Mouse (Mus musculus): ENCODE measurements at regions not wholly inside any gene's neighbourhood (a gene's known extent, or its start where the extent isn't known, plus 50 kb on each side); places are given as distances from the start of the nearest gene placed in this dataset.
A peak's percentile ranks its signal among the peaks of the same experiment; 100 is the strongest.

- no peak for ATAC-seq (replicated peaks in 1 of 2; ENCODE audit: insufficient read depth in 1 of 2, low FRiP score in 2 of 2, low TSS enrichment in 1 of 2, low read depth in 1 of 2, poor library complexity in 2 of 2, severe bottlenecking in 2 of 2)
Observed at GRCm38 (mm10) chr12:69496341-69496904, 86.4 kb downstream of the Vcpkmt start.

GRCm38 (mm10) chr12:69495776-69496175, 87.1 kb downstream of the Vcpkmt start:
- ATAC-seq (replicated peaks in 1 of 2; ENCODE audit: insufficient read depth in 1 of 2, low FRiP score in 2 of 2, low TSS enrichment in 1 of 2, low read depth in 1 of 2, poor library complexity in 2 of 2, severe bottlenecking in 2 of 2), result no peak

DNA sequence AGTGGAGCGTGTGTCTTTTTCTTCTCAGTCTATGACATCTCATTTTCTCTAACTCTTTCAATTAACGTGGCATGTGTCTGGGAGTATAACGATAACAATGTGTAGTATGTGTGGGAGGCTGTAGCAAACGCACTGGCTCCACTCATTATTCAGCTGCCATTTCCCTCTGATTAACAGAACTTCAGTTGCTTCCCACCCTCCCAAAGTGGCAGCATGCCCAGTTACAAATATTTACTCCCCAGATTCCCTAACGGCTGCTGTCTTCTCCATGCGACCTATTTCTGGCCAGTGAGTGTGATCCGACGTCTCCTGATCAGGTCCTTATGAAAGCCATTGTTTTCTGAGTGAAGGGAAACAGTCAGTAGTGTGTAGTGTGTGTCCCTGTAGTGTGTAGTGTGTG, 88.2 kb downstream of the Vcpkmt start:
- ATAC-seq (replicated peaks in 1 of 2; ENCODE audit: insufficient read depth in 1 of 2, low FRiP score in 2 of 2, low TSS enrichment in 1 of 2, low read depth in 1 of 2, poor library complexity in 2 of 2, severe bottlenecking in 2 of 2), result no peak

DNA sequence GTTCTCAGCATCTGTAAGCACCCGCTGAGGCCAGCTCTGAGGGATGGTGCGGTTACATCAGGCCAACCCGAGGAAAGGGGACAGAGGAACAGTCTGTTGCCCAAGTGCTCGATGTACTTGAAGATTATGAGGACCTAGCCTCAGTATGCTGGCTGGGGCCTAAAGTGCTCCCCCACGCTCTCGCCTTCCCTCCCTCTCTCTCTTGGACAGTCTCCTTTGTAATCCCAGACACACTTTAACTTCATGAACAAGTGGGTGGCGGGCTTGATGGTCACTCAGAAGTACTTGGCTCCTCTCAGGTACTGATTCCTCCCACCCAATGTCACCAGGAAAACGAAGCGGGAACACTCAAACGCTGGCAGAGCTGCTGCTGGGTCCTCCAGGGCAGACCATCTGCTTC, 93.1 kb downstream of the Vcpkmt start:
- ATAC-seq (replicated peaks in 1 of 2; ENCODE audit: insufficient read depth in 1 of 2, low FRiP score in 2 of 2, low TSS enrichment in 1 of 2, low read depth in 1 of 2, poor library complexity in 2 of 2, severe bottlenecking in 2 of 2), result no peak

- no peak for ATAC-seq (replicated peaks in 1 of 2; ENCODE audit: insufficient read depth in 1 of 2, low FRiP score in 2 of 2, low TSS enrichment in 1 of 2, low read depth in 1 of 2, poor library complexity in 2 of 2, severe bottlenecking in 2 of 2)
Observed at GRCm38 (mm10) chr12:69486903-69487302, 95.9 kb downstream of the Vcpkmt start.

- peak; percentile 85 to 91 for ATAC-seq (replicated peaks in 1 of 2; ENCODE audit: insufficient read depth in 1 of 2, low FRiP score in 2 of 2, low TSS enrichment in 1 of 2, low read depth in 1 of 2, poor library complexity in 2 of 2, severe bottlenecking in 2 of 2)
Observed at GRCm38 (mm10) chr12:69485652-69486651, 96.9 kb downstream of the Vcpkmt start.

DNA sequence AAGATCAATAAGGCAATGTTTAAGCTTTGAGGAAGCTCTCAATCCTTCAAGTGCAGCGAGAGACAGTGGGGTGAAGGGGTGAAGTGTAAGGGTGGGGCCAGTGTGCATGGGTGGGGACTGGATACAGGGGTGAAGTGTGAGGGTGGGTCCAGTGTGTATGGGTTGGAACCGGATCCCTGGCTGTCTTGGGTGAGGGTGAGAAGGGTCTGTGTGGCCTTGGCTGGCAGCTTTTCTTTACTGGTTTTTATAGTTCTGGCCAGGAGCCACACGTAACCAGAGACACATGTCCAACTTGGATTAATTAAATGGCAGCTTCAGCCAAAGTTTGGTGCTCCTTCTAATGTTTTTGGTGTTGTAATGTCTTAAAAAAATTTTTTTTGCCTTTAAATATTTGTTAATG, 101.4 kb downstream of the Vcpkmt start:
- no peak for ATAC-seq (replicated peaks in 1 of 2; ENCODE audit: insufficient read depth in 1 of 2, low FRiP score in 2 of 2, low TSS enrichment in 1 of 2, low read depth in 1 of 2, poor library complexity in 2 of 2, severe bottlenecking in 2 of 2)

DNA sequence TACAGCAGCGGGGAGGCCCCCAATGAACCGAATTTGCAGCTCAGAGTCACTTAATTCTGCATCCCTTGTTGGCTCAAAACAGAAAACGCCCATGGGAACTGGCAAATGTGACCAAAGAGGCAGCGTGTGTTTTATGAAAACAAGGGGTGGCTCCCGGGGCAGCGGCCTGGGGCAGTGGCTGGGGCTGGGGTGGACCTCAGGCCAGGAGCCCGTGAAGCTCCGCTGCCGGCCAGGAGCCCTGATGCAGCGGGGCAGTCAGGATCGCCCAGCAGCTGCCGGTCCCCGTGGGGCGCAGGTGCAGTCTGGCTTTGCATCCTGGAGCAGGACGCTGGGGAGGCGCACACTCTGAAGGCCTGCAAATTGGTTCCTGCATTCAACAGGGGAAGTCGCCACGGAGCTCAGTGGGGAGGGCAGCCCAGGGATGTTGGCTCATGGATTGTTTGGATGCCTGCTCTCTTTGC, 104.4 kb upstream of the Gm9887 start:
- ATAC-seq (replicated peaks in 1 of 2; ENCODE audit: insufficient read depth in 1 of 2, low FRiP score in 2 of 2, low TSS enrichment in 1 of 2, low read depth in 1 of 2, poor library complexity in 2 of 2, severe bottlenecking in 2 of 2), result peak; percentile 9 to 39; a peak in 2 of 4 replicates

DNA sequence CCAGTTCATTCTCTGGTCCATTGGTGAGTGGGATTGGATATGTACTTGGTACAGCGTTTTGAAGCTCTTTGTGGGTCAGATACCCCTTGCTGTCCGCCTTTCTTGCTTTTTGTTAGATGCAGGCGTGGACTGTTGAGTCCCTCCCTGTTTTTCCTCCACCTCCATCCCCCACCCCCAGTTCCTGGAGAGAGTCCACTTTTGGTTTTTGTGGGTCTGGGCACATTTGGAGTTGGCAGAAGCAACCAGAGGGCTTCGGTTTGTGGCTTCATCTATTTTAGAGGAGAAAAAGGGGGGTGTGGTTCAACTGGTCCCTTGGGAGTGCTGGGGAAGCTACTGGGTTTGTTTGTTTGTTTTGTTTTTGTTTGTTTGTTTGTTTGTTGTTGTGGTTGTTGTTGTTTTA, 103.9 kb upstream of the Gm9887 start:
- ATAC-seq (replicated peaks in 1 of 2; ENCODE audit: insufficient read depth in 1 of 2, low FRiP score in 2 of 2, low TSS enrichment in 1 of 2, low read depth in 1 of 2, poor library complexity in 2 of 2, severe bottlenecking in 2 of 2), result no peak

DNA sequence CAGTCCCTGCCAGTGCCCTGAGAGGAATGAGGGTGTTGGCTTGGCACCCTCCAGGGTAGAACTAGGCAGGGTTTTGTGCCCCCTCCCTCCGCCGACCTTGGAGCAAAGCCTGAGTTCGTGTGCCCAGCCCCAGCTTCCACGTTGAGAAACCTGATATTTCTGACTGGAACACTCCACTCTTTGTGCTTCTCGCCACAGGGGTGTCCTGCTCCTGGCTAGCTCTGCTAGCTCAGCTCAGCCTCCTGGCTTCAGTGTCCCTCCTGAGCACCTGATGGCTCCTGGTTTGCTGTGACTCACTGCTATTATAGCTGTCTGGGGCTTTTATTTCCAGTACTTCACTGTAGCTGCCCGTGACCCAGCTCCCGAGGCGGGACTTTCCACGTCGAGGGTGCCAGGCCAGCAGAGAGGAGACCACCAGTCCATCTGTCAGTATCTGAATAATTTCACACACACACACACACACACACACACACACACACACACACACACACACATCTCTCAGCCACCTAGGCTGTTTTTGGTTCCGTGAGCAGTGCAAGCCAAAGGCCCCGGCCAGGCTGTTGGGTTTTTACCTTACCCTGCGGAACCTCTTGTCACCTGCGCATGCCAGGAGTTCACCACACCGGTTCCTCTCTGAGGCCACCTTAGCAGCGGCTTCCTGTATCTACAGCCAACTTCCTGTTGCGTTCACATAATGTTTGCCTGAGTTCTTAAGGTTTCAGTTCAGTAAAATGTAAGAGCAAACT, 102.8 kb upstream of the Gm9887 start:
- ATAC-seq (replicated peaks in 1 of 2; ENCODE audit: insufficient read depth in 1 of 2, low FRiP score in 2 of 2, low TSS enrichment in 1 of 2, low read depth in 1 of 2, poor library complexity in 2 of 2, severe bottlenecking in 2 of 2), result peak; percentile 75 to 92

- no peak for ATAC-seq (replicated peaks in 1 of 2; ENCODE audit: insufficient read depth in 1 of 2, low FRiP score in 2 of 2, low TSS enrichment in 1 of 2, low read depth in 1 of 2, poor library complexity in 2 of 2, severe bottlenecking in 2 of 2)
Observed at GRCm38 (mm10) chr12:69474141-69474915, 102.1 kb upstream of the Gm9887 start.

- ATAC-seq (replicated peaks in 1 of 2; ENCODE audit: insufficient read depth in 1 of 2, low FRiP score in 2 of 2, low TSS enrichment in 1 of 2, low read depth in 1 of 2, poor library complexity in 2 of 2, severe bottlenecking in 2 of 2), result no peak
Observed at GRCm38 (mm10) chr12:69473379-69474057, 101.3 kb upstream of the Gm9887 start.

DNA sequence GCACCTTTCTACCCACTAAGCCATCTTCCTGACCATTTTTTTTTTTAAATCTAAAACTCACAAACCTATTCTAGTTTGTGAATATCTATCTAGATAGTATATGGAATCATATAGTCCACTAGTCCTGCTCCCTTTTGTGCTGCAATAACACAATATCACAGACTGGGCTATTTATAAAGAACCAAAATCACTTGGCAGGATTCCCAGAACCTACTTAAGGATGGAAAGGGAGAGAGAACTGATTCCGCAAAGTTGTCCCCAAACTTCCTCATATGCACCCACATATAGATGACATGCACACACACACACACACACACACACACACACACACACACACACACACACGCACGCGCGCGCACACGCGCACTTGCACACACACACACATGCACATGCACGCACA, 100.7 kb upstream of the Gm9887 start:
- ATAC-seq (replicated peaks in 1 of 2; ENCODE audit: insufficient read depth in 1 of 2, low FRiP score in 2 of 2, low TSS enrichment in 1 of 2, low read depth in 1 of 2, poor library complexity in 2 of 2, severe bottlenecking in 2 of 2), result no peak

- no peak for ATAC-seq (replicated peaks in 1 of 2; ENCODE audit: insufficient read depth in 1 of 2, low FRiP score in 2 of 2, low TSS enrichment in 1 of 2, low read depth in 1 of 2, poor library complexity in 2 of 2, severe bottlenecking in 2 of 2)
Observed at GRCm38 (mm10) chr12:69471876-69472275, 99.6 kb upstream of the Gm9887 start.

- no peak; a peak in 1 of 4 replicates for ATAC-seq (replicated peaks in 1 of 2; ENCODE audit: insufficient read depth in 1 of 2, low FRiP score in 2 of 2, low TSS enrichment in 1 of 2, low read depth in 1 of 2, poor library complexity in 2 of 2, severe bottlenecking in 2 of 2)
Observed at GRCm38 (mm10) chr12:69469004-69469403, 96.7 kb upstream of the Gm9887 start.

- ATAC-seq (replicated peaks in 1 of 2; ENCODE audit: insufficient read depth in 1 of 2, low FRiP score in 2 of 2, low TSS enrichment in 1 of 2, low read depth in 1 of 2, poor library complexity in 2 of 2, severe bottlenecking in 2 of 2), result no peak
Observed at GRCm38 (mm10) chr12:69467363-69467762, 95.1 kb upstream of the Gm9887 start.

DNA sequence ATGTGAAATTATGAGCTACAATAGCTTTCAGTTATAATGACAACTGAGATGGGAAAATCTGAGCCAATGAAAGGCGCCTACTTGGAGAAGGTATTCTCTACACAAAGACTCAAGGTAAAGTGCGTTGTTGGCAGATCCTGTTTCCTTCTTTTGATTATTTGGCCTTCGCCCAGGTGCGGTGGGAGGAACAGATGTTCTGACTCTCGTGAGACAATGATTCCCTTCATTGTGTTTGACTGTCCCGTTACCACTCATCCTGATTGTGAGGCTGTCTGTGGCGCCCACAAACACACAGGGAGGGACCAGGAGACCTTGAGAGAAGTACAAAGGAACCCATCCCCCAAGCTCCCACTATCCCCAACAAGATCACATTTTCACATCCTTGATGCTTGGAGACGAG, 92.6 kb upstream of the Gm9887 start:
- no peak for ATAC-seq (replicated peaks in 1 of 2; ENCODE audit: insufficient read depth in 1 of 2, low FRiP score in 2 of 2, low TSS enrichment in 1 of 2, low read depth in 1 of 2, poor library complexity in 2 of 2, severe bottlenecking in 2 of 2)

Measured in hematopoietic stem cell, adult 5-6 weeks (primary cell).